Mouse (Mus musculus) adrenal gland (tissue): Measurements from ENCODE around the gene Gm21954.

Experiments
- intact Hi-C: fragments of 180-260 bp; cut with DNase I; formaldehyde crosslinking; loops from one replicate; pipeline ENCODE4 v1.15.1; 2025
- long read RNA-seq, 2 experiments: library from polyadenylated mRNA; unstranded; transcript quantifications; one replicate each; pipeline ENCODE4 v2.0.0; 2020; ENCODE audit warnings: borderline replicate concordance in 1 of 2; ENCODE audit not compliant: insufficient replicate concordance in 1 of 2

The Gm21954 gene
- long read RNA-seq, experiment 1, result 0 reads
- long read RNA-seq, experiment 2, result 0 reads

DNA sequence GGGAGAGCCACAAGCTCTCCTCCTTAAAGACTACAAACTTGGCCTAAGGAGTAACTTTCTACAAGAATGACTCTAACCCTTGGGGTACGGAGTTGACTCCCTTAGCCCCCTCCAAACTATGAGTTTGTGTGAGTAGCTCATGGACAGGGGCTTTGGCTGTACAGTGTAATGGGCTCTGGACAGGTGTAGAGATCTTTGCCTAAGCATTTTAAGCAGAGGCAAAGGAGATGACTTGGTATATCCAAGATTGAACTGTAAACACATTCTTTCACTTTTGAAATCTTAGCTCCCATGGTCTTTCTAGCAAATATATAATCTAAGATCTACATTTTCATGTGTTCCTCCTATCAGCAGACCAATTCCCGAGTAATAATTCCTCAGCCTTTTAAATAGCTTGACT lies at the start of gene Gm21954:
Gm21954 (minus strand) TSS at position 101 of the 400 bp plus-strand sequence.
- intact Hi-C loops, result no loop called here

DNA sequence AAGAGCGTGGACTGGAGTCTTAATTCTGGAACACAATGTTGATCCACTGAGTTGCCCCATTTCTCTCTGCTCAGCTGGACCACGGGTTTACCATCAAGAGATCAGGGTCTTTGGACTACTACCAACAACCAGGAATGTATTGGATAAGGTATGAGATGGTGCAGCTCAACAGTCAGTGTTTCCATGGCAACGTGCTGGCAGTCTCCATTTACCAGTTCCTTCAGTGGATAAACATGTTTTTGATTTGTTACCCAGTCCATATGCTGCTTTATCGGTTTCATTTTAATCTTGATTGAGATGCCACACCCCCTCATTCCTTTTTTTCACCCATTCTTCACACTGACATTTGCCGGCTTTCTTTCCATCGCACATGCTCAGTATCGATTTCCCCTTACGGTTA lies 49.8 kb upstream of the Gm21954 start:
- intact Hi-C loops, result loop anchor here (5.0 to 10.0 kb wide), 2 partner anchors 46 to 483 kb away; no protein-coding TSS in a partner anchor

- intact Hi-C loops, result loop anchor here (5.0 to 10.0 kb wide), 2 partner anchors 47 to 484 kb away; no protein-coding TSS in a partner anchor
Measured at GRCm38 (mm10) chr3:55520240-55521180, 48.5 kb upstream of the Gm21954 start.

DNA sequence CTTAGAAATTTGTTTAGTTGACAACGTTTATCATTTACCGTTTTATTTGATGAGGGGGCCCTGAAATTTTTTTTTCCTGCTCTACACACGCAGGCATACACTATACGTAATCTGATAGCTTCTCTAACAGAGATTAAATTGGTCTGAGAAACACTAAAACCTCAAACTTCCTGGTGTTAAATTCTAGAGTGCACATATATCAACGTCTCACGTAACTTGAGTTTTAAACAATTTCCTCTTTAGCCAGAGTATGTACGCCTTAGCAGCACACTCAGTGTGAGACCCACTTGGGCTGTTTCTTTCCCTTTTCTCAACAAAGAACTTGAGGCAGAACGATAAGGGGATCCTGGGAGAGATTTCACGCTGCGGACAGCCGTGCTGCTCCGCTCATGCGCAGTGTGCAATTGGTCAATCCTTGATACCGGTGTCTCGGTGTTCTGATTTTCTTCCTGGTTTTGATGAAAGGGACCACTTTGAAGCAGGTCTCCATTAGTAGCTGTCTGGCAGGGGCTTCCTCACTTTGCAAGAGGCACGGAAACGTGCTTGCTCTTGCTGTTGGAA lies 45.5 kb upstream of the Gm21954 start:
- intact Hi-C loops, result loop anchor here (10.0 kb wide), 1 partner anchor 1687 kb away; no protein-coding TSS in a partner anchor

DNA sequence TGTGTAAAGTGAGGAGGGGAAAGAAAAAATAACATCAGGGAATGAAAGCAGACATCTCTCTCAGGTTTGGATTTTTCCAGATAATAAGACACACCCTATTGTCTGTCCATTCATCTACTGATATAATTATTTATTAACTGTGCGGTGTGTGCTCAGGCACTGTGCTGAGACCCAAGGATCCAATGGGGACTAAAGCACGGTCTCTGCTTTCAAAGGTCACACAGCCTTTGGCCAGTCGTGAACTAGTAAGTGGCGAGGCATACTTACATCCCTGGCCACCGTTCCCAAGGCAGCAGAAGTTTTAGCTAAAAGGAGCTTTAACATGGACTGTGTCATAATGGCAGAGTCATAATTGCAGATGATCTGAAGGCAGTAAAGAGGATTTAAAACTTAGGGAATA lies 44.0 kb upstream of the Gm21954 start:
- intact Hi-C loops, result loop anchor here (10.0 kb wide), 1 partner anchor 1689 kb away; no protein-coding TSS in a partner anchor

- intact Hi-C loops, result loop anchor here (10.0 kb wide), 1 partner anchor 1693 kb away; no protein-coding TSS in a partner anchor
Measured at GRCm38 (mm10) chr3:55511658-55512057, 39.6 kb upstream of the Gm21954 start.

DNA sequence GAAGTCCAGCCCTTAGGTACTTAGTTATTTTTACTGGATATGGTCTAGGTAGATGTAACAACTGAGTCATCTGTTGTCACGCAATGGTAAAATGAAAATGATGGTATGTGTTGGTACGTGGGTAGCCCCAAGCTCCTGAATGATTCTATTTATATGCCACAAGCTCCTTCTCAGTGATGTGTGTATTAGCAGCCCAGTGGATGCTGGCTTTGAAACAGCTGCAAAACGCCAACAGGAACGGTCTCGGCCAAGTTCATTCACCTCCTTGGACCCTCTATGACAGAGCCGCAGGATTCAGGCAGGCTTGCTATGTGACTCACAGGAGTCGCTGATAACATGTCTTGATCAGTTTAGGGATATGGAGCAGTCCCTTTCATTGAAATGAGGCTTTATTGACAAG lies 38.2 kb upstream of the Gm21954 start:
- intact Hi-C loops, result loop anchor here (10.0 kb wide), 1 partner anchor 1695 kb away; no protein-coding TSS in a partner anchor

DNA sequence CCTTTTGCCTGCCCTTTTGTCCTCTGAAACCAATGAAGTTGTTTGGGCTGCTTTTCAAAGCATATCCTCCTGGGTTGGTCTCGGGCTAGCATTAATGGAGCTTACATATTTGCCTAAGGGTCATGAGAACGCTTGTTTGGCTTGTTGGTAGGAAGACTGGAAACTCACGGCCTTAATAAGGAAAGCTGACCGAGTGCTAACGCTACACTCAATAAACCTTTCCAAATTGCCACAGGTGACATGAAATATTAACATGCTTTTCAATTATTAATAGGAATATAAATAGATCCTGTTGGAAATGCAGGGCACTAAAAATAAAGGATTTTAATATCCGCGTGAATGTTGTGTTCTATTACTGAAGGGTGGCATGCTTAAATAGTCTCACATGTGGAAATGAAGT lies 27.3 kb upstream of the Gm21954 start:
- intact Hi-C loops, result loop anchor here (10.0 kb wide), 1 partner anchor 124 kb away; no protein-coding TSS in a partner anchor

DNA sequence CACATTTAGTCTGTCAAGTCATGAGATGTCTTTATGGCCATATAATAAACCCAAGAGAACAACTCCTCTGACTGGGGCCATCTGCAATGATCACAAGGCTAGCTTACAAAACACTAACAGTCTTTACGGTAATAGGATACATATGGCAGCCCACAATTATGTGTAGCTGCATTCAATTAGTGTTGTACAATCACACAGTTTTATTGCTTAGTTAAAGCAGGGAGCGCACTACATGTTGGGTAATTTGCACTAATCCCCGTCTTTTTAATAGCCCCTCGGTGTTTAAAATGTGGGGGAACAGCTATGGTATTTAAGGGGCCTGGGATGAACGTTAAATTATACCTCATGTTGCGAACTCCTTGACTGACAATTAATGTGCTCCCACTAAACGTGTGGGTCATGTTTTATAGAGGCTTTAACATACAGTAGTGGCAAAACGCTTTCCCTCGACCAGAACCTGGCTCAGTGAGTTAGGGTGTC lies 24.5 kb upstream of the Gm21954 start:
- intact Hi-C loops, result loop anchor here (10.0 kb wide), 1 partner anchor 122 kb away; no protein-coding TSS in a partner anchor

GRCm38 (mm10) chr3:55495866-55496265 lies 23.9 kb upstream of the Gm21954 start:
- intact Hi-C loops, result loop anchor here (10.0 kb wide), 1 partner anchor 121 kb away; no protein-coding TSS in a partner anchor

DNA sequence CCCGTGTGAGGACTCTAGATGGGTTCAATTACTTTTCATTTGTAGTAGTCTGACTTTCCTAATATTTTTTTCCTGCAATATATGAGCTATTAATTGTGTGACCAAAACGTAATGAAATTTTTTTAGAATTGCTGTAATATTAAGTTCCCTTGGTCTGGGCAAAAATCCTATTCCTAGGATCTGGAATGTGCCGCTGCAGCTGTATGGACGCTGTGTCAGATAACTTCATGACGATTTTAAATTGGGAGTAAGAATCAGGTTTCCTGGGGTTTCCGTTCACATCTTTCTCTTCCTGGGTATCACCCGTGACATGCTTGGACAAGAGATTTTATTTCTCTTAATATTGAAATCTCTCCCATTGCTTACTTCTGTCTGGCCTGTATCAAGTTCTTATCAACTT lies 23.2 kb upstream of the Gm21954 start:
- intact Hi-C loops, result loop anchor here (10.0 kb wide), 1 partner anchor 120 kb away; no protein-coding TSS in a partner anchor

GRCm38 (mm10) chr3:55494348-55494747 lies 22.3 kb upstream of the Gm21954 start:
- intact Hi-C loops, result loop anchor here (10.0 kb wide), 1 partner anchor 120 kb away; no protein-coding TSS in a partner anchor

GRCm38 (mm10) chr3:55492021-55492420 lies 20.0 kb upstream of the Gm21954 start:
- intact Hi-C loops, result loop anchor here (10.0 kb wide), 1 partner anchor 117 kb away; no protein-coding TSS in a partner anchor

GRCm38 (mm10) chr3:55489231-55489990 lies 17.4 kb upstream of the Gm21954 start:
- intact Hi-C loops, result no loop called here

DNA sequence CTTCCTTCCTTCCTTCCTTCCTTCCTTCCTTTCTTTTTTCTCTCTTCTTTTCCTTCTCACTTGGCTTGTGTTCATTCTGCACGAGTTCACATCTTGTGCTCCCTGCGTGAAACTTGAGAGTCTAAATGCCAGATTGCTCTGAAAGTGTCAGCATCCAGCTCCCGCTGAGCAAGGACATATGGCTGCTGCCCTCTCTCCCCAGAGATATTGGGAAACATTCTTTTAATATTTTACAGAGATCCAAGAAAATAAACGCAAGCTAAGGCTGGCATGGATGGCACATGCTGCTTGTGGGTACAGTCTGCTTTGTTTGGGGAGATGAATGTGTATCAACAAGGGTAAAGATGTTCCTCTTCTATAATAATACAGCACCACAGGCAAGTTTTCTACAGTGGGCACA lies 11.3 kb upstream of the Gm21954 start:
- intact Hi-C loops, result no loop called here

GRCm38 (mm10) chr3:55481140-55481539 lies 9.1 kb upstream of the Gm21954 start:
- intact Hi-C loops, result no loop called here

- intact Hi-C loops, result no loop called here
Measured at GRCm38 (mm10) chr3:55479306-55479705, 7.3 kb upstream of the Gm21954 start.

- intact Hi-C loops, result no loop called here
Measured at GRCm38 (mm10) chr3:55476694-55477093, 4.7 kb upstream of the Gm21954 start.

DNA sequence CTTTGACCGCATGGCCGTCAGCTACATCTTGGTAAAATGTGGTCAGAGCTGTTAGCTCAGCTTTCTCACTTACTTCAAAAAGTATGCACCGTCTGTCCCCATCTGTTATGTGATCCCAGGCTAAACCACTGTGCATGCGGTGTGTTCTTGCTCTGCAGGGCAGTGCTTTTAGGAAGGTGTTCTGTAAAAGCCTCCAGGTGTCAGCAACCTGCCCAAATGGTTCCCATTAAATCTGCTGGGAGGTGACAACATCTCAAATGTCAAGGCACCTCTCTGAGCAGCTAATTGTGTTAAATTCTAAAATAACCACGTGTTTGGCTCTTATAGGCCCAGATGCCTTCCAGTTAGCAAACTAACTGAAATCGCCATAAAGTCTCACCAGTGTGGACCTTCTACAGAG lies 1.1 kb upstream of the Gm21954 start:
- intact Hi-C loops, result no loop called here

- intact Hi-C loops, result loop anchor here (10.0 kb wide), 1 partner anchor 92 kb away; no protein-coding TSS in a partner anchor
Measured at GRCm38 (mm10) chr3:55466348-55466747, 5.7 kb downstream of the Gm21954 start.

GRCm38 (mm10) chr3:55465785-55466184 lies 6.2 kb downstream of the Gm21954 start:
- intact Hi-C loops, result loop anchor here (10.0 kb wide), 1 partner anchor 91 kb away; no protein-coding TSS in a partner anchor
